Mouse (Mus musculus): Measurements from ENCODE around the gene Tbcb. TPM values are rescaled to one million over a fixed set of nuclear protein-coding genes. Genes with fewer than 3 reads are reported as not detected.
A peak's percentile ranks its signal among the peaks of the same experiment; 100 is the strongest.
"Not testable (repeated sequence)": the region's sequence is repeated elsewhere in the genome, so short reads cannot be mapped to it uniquely, and the experiment has no call there.

The Tbcb gene
- total and polyA plus RNA-seq, 3 experiments: 41.9 to 116 (median 74.9) TPM

DNA sequence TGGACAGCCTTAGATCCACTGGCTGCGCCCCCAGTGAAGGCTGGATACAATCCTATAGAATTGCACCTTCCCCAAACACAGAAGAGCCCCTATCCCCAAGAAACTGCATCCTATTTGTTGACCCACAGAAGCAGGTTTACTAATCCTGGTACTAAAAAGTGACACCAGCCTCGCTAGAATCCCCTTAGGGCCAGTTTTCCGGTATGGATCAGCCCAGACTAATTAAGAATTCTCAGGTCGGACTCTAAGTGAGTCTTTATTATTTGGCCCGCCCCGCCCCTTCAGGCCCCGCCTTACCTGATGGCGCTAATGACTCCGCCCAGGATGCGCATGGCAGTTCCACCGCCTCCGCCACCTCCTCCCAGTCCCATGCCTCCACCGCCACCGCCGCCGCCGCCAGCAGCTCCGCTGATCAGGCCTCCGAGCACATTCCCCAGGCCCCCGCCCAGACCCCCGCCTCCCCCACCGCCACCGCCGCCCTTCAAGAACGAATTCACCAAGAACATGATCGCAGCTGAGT is 38.4 kb downstream of the Tbcb start:
- peak; percentile 91 for DNase-seq

DNA sequence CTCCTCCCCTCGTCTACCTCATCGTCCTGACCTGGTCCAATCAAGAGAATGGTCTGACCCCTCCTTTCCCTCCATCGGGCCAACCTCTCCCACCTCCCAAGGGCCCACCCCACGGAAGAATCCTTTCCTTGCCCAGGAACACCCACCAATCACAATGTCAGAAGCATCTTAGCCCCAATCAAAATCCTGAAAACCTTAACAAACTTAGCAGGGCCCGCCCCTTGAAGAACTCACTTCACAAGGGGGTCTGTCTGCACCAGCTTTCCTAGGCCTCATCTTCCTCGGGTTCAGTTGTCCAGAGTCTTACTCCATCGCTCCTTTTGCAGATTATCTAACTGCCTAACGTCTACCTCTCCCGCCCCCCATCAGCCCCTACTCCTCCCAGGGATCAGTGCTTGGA is 39.1 kb downstream of the Tbcb start:
- no peak for DNase-seq

DNA sequence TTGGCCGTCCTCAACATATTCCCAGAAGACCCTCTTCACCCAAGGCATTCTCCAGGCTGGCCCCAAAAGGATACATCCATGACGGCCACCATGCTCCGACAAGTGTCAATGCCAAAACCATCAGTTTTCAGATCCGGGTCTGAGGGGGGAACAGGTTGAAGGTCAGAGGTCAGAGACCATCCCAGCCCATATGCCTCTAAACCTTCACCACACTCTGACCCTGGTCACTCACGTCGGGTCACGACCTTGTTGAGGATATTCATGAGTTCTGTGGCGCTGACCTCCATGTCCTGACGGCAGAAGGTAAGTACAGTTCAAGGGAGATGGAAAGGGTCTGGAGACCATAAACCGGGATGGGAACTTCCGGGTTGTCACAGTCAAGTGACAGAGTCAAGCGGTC is 40.0 kb downstream of the Tbcb start:
- DNase-seq: no peak

DNA sequence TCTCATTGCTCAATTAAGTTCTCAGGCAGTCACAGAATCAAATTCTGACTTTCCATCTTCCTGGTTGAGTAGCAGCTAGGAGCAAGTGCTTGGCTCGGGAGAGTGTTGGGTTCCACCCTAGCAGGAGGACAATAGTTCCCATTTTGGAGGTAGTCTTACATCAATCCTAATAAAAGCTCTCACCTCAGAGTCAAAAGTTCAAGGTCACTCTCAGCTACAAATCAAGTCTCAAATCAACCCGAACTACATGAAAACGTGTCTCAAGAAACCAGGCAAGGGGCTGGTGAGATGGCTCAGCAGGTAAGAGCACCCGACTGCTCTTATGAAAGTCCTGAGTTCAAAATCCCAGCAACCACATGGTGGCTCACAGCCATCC is 43.0 kb downstream of the Tbcb start:
- DNase-seq: no peak

DNA sequence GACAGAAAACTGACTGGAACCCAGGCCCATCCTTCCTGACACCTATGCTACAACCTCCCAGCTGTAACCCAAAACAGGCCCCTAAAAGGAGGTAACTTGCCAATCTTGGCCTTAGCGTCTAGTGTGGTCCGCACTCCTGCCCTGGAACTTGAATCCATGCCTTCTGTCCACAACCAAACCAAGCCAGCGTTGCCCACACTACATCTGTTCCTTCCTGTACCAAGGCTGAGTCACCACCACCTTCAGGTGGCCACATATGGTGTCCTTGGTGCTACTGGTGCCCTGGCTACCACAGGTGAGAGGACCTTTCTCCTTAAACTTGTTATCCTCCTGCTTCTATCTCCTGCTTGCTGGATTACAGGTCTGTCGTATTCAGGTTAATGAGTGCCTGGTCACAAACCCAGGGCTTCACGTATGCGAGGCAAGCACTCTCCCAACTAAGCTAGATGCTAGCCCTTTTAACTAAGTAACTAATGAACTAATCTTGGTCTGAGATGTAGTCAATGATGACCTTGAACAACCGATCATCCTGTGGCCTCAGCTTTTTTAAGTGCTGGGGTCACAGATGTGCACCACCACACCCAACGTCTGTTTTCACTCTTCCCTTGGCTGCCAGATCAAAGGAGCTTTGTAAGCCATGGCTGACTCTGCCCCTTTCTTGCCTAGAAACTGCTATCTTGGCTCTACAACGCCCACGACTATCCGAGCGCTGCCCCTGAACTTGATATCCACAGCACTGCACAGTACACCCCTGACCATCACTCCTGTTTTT is 43.5 kb downstream of the Tbcb start:
- no peak for DNase-seq

DNA sequence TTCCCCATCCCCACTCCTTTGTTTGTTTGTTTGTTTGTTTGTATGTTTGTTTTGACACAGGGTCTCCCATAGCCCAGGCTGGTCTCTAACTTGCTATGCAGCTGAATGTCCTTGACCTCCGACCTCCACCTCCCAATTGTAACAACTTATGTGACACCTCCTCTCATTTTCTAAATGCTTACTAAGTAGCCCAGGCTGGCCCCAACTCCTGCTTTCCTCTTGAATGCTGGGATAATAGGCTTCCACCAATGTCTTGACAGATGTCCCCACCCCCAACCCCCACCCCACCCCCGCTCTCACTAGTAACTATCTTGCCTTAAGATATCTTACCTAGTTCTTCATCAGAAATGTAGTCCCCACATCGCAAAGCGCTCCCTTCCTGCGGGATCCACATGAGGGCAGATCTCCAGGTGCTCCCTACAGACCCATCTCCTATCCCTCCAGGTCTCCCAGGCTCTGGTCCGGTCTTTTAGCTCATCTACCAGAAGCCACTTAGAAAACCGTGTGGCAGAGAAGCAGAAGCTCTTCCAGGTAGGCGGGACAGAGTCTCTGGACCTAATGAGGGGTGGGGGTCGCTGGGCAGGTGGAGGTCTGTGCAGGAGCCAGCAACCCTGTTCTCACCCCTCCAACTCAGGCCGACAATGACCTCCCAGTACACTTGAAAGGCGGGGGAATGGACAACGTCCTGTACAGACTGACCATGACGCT is 47.3 kb downstream of the Tbcb start:
- DNase-seq: no peak

DNA sequence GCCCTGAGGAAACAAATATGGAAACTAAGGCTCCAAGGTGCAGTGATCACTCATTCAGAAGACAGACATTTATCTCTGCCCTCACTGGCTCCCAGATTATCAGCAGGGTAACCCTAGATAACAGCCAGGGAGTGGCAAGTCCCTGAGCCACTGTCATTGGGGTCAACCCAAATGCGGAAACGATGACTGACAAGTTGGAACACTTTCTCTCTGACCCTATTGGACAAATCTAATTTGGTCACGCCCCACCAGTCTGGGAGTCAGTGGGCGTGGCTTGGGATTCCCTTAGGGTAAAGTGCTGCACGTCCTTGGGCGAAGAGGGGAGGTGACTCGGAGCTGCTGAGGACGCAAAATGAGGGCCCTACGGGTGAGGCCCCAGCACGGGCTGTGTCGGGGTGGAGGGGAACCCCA is 48.2 kb downstream of the Tbcb start, which contains the start of gene Cox7a1:
Gene Cox7a1 (plus strand): TSS at position 266 of the 411 bp plus-strand sequence.
- peak; percentile 96 for DNase-seq

DNA sequence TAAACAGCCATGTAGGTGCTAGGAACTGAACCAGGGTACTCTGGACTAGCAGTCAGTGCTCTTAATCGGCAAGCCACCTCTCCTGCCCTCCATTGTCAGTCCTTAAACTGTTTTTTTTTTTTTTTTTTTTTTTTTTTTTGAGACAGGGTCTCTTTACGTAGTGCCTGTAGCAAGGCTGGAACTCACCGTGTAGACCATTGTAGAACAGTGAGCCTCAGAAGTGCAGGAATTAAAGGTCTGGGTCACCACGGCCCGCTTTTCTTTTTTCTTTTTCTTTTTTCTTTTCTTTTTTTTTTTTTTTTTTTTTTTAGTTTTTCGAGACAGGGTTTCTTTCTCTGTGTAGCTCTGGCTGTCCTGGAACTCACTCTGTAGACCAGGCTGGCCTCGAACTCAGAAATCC is 48.9 kb downstream of the Tbcb start:
- DNase-seq: not testable (repeated sequence)

DNA sequence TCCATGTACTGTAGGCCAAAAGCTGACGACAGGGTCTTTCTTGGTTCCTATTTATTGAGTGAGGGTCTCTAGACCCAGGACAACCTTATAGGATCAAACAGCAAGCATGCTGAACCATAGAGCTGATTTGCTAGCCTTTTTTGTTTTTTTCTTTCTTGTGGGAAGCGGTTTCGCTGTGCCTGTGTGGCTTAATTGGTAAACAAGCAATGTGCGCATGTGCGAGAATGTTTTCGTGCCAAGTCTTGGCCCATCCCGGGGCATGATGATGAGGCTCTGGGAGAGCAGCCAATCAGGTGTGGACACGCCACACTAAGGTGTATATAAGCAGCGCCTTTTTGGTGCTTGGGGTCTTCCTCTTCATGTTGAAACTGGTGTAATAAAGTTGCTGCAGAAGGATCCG is 50.1 kb downstream of the Tbcb start:
- not testable (repeated sequence) for DNase-seq

DNA sequence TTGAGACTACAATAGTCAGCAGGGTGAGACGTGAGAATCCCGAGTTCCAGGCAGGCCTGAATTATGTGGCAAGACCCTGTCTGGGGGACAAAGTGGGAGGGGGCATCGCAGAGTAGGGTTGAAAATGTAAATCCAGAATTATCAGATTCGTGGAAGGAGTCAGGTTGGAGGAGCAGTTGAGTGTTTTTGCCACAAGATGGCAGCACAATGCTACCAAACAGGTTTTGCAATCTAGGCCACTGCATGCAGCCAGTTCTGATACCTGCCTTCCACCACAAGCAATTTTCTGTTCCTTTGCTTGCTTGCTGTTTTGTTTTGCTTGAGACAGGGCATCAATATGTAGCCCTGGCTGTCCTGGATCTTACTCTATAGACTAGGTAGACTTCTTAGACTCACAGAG is 50.8 kb downstream of the Tbcb start:
- DNase-seq: peak; percentile 73

DNA sequence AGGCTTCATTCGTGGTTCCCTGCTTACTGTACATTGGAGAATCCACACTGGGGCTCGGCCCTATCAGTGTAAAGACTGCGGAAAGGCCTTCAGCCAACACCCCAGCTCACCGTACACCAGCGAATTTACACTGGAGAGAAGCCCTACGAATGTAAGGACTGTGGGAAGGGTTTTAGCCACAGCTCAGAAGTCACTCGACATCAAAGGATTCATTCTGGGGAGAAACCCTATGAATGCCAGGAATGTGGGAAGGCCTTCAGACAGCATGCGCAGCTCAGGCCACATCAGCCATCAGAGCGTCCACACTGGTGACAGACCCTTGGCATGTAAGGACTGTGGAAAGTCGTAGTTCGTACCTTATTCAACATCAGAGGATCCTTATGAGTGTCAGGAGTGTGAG is 53.8 kb downstream of the Tbcb start:
- DNase-seq: no peak

DNA sequence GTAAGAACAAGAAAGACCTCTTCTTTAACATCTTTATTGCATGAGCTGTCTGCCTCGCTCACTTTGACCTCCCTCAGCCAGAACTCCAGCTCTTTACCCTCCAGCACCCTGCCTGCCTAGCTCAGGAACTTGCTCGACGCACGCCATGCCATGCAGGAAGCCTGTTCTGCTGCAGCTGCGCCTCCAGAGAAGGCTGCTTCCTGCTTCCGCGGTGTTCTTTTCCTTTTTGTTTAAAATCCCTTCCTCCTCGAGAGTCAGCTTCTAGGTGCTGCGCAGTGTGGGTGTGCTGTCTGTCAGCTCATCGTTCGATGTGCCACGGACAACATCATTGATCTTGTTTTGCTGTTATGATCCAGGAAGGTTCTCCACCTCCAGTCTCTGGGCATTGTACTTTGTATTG is 55.6 kb downstream of the Tbcb start:
- DNase-seq: no peak

Other genes with a start within 250 kb of the Tbcb start
- 1 to 10 TPM; 5.2 to 7.1 TPM for gene Zfp568, start 248.3 kb downstream of the Tbcb start, total RNA-seq (2021)
- 1.1 and 1.6 TPM in 2 replicates for gene Zfp568, start 248.3 kb downstream of the Tbcb start, polyA plus RNA-seq (2012; rRNA removed)
- gene Zfp14, start 180.9 kb downstream of the Tbcb start, total RNA-seq (2021): 1 to 10 TPM; 2.1 to 2.8 TPM
- gene Zfp14, start 180.9 kb downstream of the Tbcb start, polyA plus RNA-seq (2012; rRNA removed): 0.81 and 1.7 TPM in 2 replicates
- 1 to 10 TPM; 1.6 to 2.5 TPM for gene Zfp82, start 159.4 kb downstream of the Tbcb start, total RNA-seq (2021)
- 0.06 and 0.11 TPM in 2 replicates for gene Zfp82, start 159.4 kb downstream of the Tbcb start, polyA plus RNA-seq (2012; rRNA removed)
- under 1 TPM in 1 of 2 experiments, not detected in 1; 0.73 TPM for gene Gm26920, start 141.9 kb downstream of the Tbcb start, total RNA-seq (2021)
- gene Gm26920, start 141.9 kb downstream of the Tbcb start, polyA plus RNA-seq (2012; rRNA removed): not detected in 2 replicates
- gene Zfp566, start 141.7 kb downstream of the Tbcb start, total RNA-seq (2021): 1 to 10 TPM; 2.2 to 2.6 TPM
- gene Zfp566, start 141.7 kb downstream of the Tbcb start, polyA plus RNA-seq (2012; rRNA removed): 1.5 and 1.6 TPM in 2 replicates
- gene Zfp260, start 137.5 kb downstream of the Tbcb start, total RNA-seq (2021): 10 to 100 TPM; 35.4 to 39.5 TPM
- 6.2 and 9.7 TPM in 2 replicates for gene Zfp260, start 137.5 kb downstream of the Tbcb start, polyA plus RNA-seq (2012; rRNA removed)
- gene Zfp382, start 110.3 kb downstream of the Tbcb start, total RNA-seq (2021): 1 to 10 TPM; 2.5 to 4.2 TPM
- 0.07 and 0.44 TPM in 2 replicates for gene Zfp382, start 110.3 kb downstream of the Tbcb start, polyA plus RNA-seq (2012; rRNA removed)
- 10 to 100 TPM; 45.7 to 52.1 TPM for gene Zfp146, start 62.5 kb downstream of the Tbcb start, total RNA-seq (2021)
- 2.2 and 2.5 TPM in 2 replicates for gene Zfp146, start 62.5 kb downstream of the Tbcb start, polyA plus RNA-seq (2012; rRNA removed)
- gene Cox7a1, start 48.1 kb downstream of the Tbcb start, total RNA-seq (2021): 100 to 1,000 TPM; 353 to 482 TPM
- gene Cox7a1, start 48.1 kb downstream of the Tbcb start, polyA plus RNA-seq (2012; rRNA removed): 27.2 and 28.9 TPM in 2 replicates
- gene Capns1, start 33.5 kb downstream of the Tbcb start, total RNA-seq (2021): 100 to 1,000 TPM; 629 to 666 TPM
- gene Capns1, start 33.5 kb downstream of the Tbcb start, polyA plus RNA-seq (2012; rRNA removed): 1,680 and 2,038 TPM in 2 replicates
- 10 to 100 TPM; 74.2 to 84.9 TPM for gene Polr2i, start 324 bp downstream of the Tbcb start, total RNA-seq (2021)
- gene Polr2i, start 324 bp downstream of the Tbcb start, polyA plus RNA-seq (2012; rRNA removed): 77.0 and 78.9 TPM in 2 replicates
- gene Ovol3, start 3.5 kb upstream of the Tbcb start, total RNA-seq (2021): not detected
- gene Ovol3, start 3.5 kb upstream of the Tbcb start, polyA plus RNA-seq (2012; rRNA removed): not detected in 2 replicates
- gene Thap8, start 47.8 kb upstream of the Tbcb start, total RNA-seq (2021): not detected
- 0.51 and 0.62 TPM in 2 replicates for gene Thap8, start 47.8 kb upstream of the Tbcb start, polyA plus RNA-seq (2012; rRNA removed)
- 1 to 10 TPM; 4.8 to 6.1 TPM for gene Wdr62, start 48.1 kb upstream of the Tbcb start, total RNA-seq (2021)
- gene Wdr62, start 48.1 kb upstream of the Tbcb start, polyA plus RNA-seq (2012; rRNA removed): 16.3 and 17.6 TPM in 2 replicates
- 10 to 100 TPM; 27.9 to 28.7 TPM for gene Clip3, start 59.5 kb upstream of the Tbcb start, total RNA-seq (2021)
- 10.2 and 17.3 TPM in 2 replicates for gene Clip3, start 59.5 kb upstream of the Tbcb start, polyA plus RNA-seq (2012; rRNA removed)
- gene Alkbh6, start 76.4 kb upstream of the Tbcb start, total RNA-seq (2021): 10 to 100 TPM; 57.8 to 73.6 TPM
- 276 and 312 TPM in 2 replicates for gene Alkbh6, start 76.4 kb upstream of the Tbcb start, polyA plus RNA-seq (2012; rRNA removed)
- gene Syne4, start 82.5 kb upstream of the Tbcb start, total RNA-seq (2021): 10 to 100 TPM; 18.8 to 34.5 TPM
- 51.8 and 59.1 TPM in 2 replicates for gene Syne4, start 82.5 kb upstream of the Tbcb start, polyA plus RNA-seq (2012; rRNA removed)
- gene E130208F15Rik, start 89.5 kb upstream of the Tbcb start, total RNA-seq (2021): 1 to 10 TPM; 1.2 to 1.6 TPM
- gene E130208F15Rik, start 89.5 kb upstream of the Tbcb start, polyA plus RNA-seq (2012; rRNA removed): 2.0 and 2.7 TPM in 2 replicates
- 10 to 100 TPM in 1 of 2 experiments, 1 to 10 TPM in 1; 9.1 to 18.7 TPM for gene Sdhaf1, start 91.6 kb upstream of the Tbcb start, total RNA-seq (2021)
- 52.4 and 74.3 TPM in 2 replicates for gene Sdhaf1, start 91.6 kb upstream of the Tbcb start, polyA plus RNA-seq (2012; rRNA removed)
- 10 to 100 TPM in 1 of 2 experiments, 1 to 10 TPM in 1; 8.2 to 11.9 TPM for gene Lrfn3, start 130.5 kb upstream of the Tbcb start, total RNA-seq (2021)
- gene Lrfn3, start 130.5 kb upstream of the Tbcb start, polyA plus RNA-seq (2012; rRNA removed): 32.9 and 37.6 TPM in 2 replicates
- 10 to 100 TPM; 34.7 to 41.9 TPM for gene Tyrobp, start 181.5 kb upstream of the Tbcb start, total RNA-seq (2021)
- gene Tyrobp, start 181.5 kb upstream of the Tbcb start, polyA plus RNA-seq (2012; rRNA removed): 73.3 and 87.9 TPM in 2 replicates
- gene Hcst, start 187.6 kb upstream of the Tbcb start, total RNA-seq (2021): 1 to 10 TPM; 1.2 to 2.0 TPM
- gene Hcst, start 187.6 kb upstream of the Tbcb start, polyA plus RNA-seq (2012; rRNA removed): 6.3 and 7.9 TPM in 2 replicates
- 1 to 10 TPM; 1.1 to 1.3 TPM for gene Nfkbid, start 189.5 kb upstream of the Tbcb start, total RNA-seq (2021)
- 3.7 and 4.1 TPM in 2 replicates for gene Nfkbid, start 189.5 kb upstream of the Tbcb start, polyA plus RNA-seq (2012; rRNA removed)
- 10 to 100 TPM; 22.7 to 43.2 TPM for gene Aplp1, start 213.3 kb upstream of the Tbcb start, total RNA-seq (2021)
- 37.7 and 54.1 TPM in 2 replicates for gene Aplp1, start 213.3 kb upstream of the Tbcb start, polyA plus RNA-seq (2012; rRNA removed)
- not detected for gene Kirrel2, start 225.4 kb upstream of the Tbcb start, total RNA-seq (2021)
- not detected in 2 replicates for gene Kirrel2, start 225.4 kb upstream of the Tbcb start, polyA plus RNA-seq (2012; rRNA removed)
- not detected for gene Nphs1, start 226.0 kb upstream of the Tbcb start, total RNA-seq (2021)
- gene Nphs1, start 226.0 kb upstream of the Tbcb start, polyA plus RNA-seq (2012; rRNA removed): not detected in 2 replicates

Measured in adrenal gland, adult 2 months (tissue).